Mouse (Mus musculus) embryonic facial prominence, embryonic 12.5 days (tissue): ENCODE measurements at regions not wholly inside any gene's neighbourhood (a gene's known extent, or its start where the extent isn't known, plus 50 kb on each side); places are given as distances from the start of the nearest gene placed in this dataset.

ENCODE experiments used
- ATAC-seq: fragments of 200-750 bp; cut with Nextera tagmentation; 2 replicates; pipeline ENCODE4 v1.8.0; 2017; ENCODE audit not compliant: insufficient number of reproducible peaks, insufficient read depth, low FRiP score, low TSS enrichment
- H3K27ac ChIP-seq: fragments of 300-500 bp; sonication (generic); 2 replicates; pipeline ENCODE4 v1.5.1; 2016; ENCODE audit warnings: mild to moderate bottlenecking
- H3K27me3 ChIP-seq: fragments of 300-500 bp; sonication (generic); 2 replicates; pipeline ENCODE4 v1.6.1; 2016; ENCODE audit warnings: mild to moderate bottlenecking, moderate library complexity
- H3K36me3 ChIP-seq: fragments of 300-500 bp; sonication (generic); 2 replicates; pipeline ENCODE4 v1.6.1; 2016; ENCODE audit warnings: mild to moderate bottlenecking
- H3K4me1 ChIP-seq: fragments of 300-500 bp; sonication (generic); 2 replicates; pipeline ENCODE4 v1.6.1; 2016
- H3K4me2 ChIP-seq: fragments of 300-500 bp; sonication (generic); replicated peaks from 2 replicates; pipeline ENCODE4 v1.6.1; 2016; ENCODE audit warnings: mild to moderate bottlenecking, moderate library complexity
- H3K4me3 ChIP-seq: fragments of 300-500 bp; sonication (generic); 2 replicates; pipeline ENCODE4 v1.5.1; 2016; ENCODE audit warnings: mild to moderate bottlenecking
- H3K9ac ChIP-seq: fragments of 300-500 bp; sonication (generic); 2 replicates; pipeline ENCODE4 v1.6.1; 2016; ENCODE audit warnings: mild to moderate bottlenecking, moderate library complexity
- H3K9me3 ChIP-seq: fragments of 300-500 bp; sonication (generic); 2 replicates; pipeline ENCODE4 v1.6.1; 2016; ENCODE audit warnings: mild to moderate bottlenecking, moderate library complexity
- WGBS: fragments of 180-500 bp; shearing (Covaris S2); methylation state at CpG from one replicate; pipeline ENCODE4 v1.1.7; 2016; 5-methylcytosine and 5-hydroxymethylcytosine counted together

DNA sequence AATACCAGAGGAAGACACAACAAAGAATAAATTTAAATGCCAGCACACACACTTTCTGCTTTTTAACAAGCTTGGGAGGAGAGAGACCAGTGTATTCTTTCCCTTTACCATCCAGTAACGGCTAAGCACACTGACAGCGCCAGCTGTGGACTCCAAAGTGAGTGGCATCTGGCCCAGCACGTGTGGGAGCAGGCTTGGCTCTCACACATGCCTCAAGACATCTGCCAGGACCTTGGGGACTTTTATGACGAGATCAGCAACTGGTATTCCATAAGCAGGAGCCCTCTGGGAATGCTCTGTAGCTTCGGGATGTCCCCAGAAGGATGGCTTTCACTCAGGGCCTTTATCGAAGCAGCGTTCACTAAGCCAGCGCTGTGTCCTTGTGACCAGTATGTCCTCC, 92.0 kb upstream of the Gm10234 start:
- no peaks in the 10 kb centered on the region for H3K36me3 ChIP-seq
- ATAC-seq: no peak
- 77% methylated on average over 8 of the region's 8 CpGs for WGBS

DNA sequence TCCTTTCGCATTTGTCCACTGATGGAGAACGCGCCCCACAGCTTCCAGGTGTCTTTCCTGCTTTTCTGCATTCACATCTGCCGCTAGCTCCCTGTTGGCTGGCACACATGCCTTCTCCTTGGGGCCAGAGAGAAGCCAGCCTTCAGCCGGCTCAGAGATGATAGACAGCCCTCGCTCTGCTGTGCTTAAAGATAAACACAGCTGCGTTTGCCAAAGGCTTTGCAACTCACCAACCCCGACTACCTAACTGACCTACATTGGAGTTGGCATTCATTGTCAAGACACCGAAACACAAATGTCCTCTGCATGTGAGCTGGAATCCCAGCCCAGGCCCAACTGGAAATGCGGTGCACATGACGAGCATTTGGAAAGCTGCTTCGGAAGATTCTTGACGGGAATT, 87.2 kb upstream of the Gm10234 start:
- H3K4me3 ChIP-seq: no peak overlapping the region

More for the DNA sequence above, 92.0 kb upstream of the Gm10234 start:
- H3K9me3 ChIP-seq: no peaks in the 10 kb centered on the region
- no peak overlapping the region for H3K9ac ChIP-seq
- H3K27ac ChIP-seq: no peak overlapping the region
- no peak overlapping the region for H3K4me2 ChIP-seq
- H3K4me3 ChIP-seq: no peak overlapping the region
- H3K27me3 ChIP-seq: no peaks in the 10 kb centered on the region
- H3K4me1 ChIP-seq: no peaks in the 10 kb centered on the region

DNA sequence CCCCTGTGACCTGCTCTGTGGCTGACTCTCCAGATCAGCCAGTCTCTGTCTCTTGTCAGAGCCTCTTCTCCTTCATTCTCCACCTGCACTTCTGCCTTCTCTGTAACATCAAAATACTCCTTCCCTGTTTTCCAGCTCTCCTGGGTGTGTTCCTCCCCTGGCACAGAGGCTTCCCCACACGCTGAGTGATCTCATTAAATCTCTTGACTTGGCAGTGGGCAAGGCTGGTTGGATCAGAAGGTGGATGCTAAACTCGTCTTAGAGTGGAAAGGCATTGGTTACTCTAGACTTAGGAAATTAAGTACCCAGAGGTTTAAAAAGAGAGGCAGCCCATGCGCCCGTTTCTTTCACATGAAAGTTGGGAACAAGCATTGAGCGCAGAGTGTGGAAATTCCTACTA, 78.3 kb upstream of the Gm10234 start:
- H3K9me3 ChIP-seq: no peaks in the 10 kb centered on the region
- no peak overlapping the region for H3K9ac ChIP-seq
- 81% methylated on average over 5 of the region's 5 CpGs for WGBS
- H3K36me3 ChIP-seq: no peaks in the 10 kb centered on the region
- H3K4me1 ChIP-seq: no peaks in the 10 kb centered on the region
- H3K27ac ChIP-seq: no peak overlapping the region
- ATAC-seq: no peak
- H3K4me3 ChIP-seq: no peak overlapping the region
- no peaks in the 10 kb centered on the region for H3K27me3 ChIP-seq
- no peak overlapping the region for H3K4me2 ChIP-seq

More for the DNA sequence above, 87.2 kb upstream of the Gm10234 start:
- H3K27ac ChIP-seq: no peak overlapping the region
- ATAC-seq: no peak
- H3K9me3 ChIP-seq: no peaks in the 10 kb centered on the region
- 64% methylated on average over 13 of the region's 13 CpGs for WGBS
- H3K36me3 ChIP-seq: no peaks in the 10 kb centered on the region
- no peaks in the 10 kb centered on the region for H3K27me3 ChIP-seq
- H3K9ac ChIP-seq: no peak overlapping the region
- H3K4me1 ChIP-seq: no peaks in the 10 kb centered on the region
- H3K4me2 ChIP-seq: no peak overlapping the region

DNA sequence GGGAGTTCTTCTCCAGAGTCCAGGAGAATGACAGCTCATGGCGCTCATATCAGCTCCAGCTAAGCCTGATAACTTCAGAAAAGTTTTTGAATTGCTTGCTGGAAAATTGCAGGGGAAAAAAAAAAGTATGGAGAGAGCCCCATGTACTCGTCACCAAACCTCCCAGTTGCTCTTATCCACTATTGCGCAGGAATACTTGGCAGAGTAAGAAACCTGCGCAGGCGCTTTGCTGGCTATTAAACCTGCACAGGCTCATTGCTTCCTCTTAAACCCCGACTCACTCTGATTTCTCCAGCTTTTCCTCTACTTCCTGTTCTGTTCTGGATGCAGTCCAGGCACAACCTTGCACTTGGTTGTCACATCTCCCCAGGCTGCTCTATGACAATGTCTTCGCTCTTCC, 77.0 kb upstream of the Gm10234 start:
- Histone ChIP-seq H3K4me3 (no peak overlapping the region), H3K9ac (no peak overlapping the region), H3K36me3 (no peaks in the 10 kb centered on the region), H3K9me3 (no peaks in the 10 kb centered on the region; the same call in 1 of the 2 replicates), H3K27ac (no peak overlapping the region), H3K4me1 (no peaks in the 10 kb centered on the region), H3K27me3 (no peaks in the 10 kb centered on the region), H3K4me2 (no peak overlapping the region)
- WGBS: 87% methylated on average over 7 of the region's 7 CpGs
- ATAC-seq: no peak

DNA sequence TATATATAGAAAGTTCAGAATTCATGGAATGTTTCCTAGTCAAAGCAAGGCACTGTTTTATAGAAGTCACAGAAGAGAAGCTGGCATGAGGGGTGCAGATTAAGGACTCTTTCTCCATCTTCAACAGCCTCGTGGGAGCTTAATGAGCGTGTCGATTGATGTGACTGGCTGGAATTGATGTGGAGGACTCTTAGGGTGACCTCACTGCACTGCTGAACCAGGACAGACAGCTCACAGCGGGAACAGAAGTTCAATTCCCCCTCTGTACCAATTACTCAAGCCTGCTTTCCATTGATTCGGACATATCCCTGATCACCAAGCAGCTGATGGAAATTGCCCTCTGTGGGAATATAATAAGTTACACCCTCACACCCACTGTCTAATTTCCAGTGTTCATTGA, 65.6 kb upstream of the Gm10234 start:
- no peak for ATAC-seq
- 35% methylated on average over 5 of the region's 5 CpGs for WGBS
- H3K4me1 ChIP-seq: no peaks in the 10 kb centered on the region
- no peaks in the 10 kb centered on the region for H3K9me3 ChIP-seq
- H3K9ac ChIP-seq: no peak overlapping the region
- H3K4me2 ChIP-seq: no peak overlapping the region
- no peak overlapping the region for H3K4me3 ChIP-seq
- no peak overlapping the region for H3K27ac ChIP-seq
- H3K36me3 ChIP-seq: no peaks in the 10 kb centered on the region
- no peaks in the 10 kb centered on the region for H3K27me3 ChIP-seq

DNA sequence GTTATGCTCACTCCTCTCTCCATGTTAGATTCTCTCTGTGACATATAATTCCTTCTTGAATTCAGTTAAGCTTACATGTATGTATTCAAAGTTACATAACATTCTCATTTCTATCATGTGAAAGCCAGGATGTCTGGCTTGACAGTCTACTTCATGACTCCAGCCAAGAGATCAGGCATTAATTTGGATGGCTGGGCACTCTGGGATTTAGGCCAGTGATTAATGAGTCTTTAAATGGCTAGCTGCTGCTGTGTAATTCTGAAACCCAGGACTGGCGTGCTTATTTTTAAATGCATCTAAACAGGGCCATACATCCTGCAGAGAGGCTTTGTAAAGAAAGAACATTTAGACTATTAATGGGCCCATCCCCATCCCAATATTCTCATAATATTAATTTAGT, 60.9 kb upstream of the Gm10234 start:
- Histone ChIP-seq H3K36me3 (no peaks in the 10 kb centered on the region), H3K27ac (no peak overlapping the region), H3K4me1 (no peaks in the 10 kb centered on the region), H3K27me3 (no peaks in the 10 kb centered on the region), H3K9me3 (no peaks in the 10 kb centered on the region), H3K9ac (no peak overlapping the region), H3K4me2 (no peak overlapping the region), H3K4me3 (no peak overlapping the region)
- 74% methylated on average over 1 of the region's 1 CpGs for WGBS
- ATAC-seq: no peak

DNA sequence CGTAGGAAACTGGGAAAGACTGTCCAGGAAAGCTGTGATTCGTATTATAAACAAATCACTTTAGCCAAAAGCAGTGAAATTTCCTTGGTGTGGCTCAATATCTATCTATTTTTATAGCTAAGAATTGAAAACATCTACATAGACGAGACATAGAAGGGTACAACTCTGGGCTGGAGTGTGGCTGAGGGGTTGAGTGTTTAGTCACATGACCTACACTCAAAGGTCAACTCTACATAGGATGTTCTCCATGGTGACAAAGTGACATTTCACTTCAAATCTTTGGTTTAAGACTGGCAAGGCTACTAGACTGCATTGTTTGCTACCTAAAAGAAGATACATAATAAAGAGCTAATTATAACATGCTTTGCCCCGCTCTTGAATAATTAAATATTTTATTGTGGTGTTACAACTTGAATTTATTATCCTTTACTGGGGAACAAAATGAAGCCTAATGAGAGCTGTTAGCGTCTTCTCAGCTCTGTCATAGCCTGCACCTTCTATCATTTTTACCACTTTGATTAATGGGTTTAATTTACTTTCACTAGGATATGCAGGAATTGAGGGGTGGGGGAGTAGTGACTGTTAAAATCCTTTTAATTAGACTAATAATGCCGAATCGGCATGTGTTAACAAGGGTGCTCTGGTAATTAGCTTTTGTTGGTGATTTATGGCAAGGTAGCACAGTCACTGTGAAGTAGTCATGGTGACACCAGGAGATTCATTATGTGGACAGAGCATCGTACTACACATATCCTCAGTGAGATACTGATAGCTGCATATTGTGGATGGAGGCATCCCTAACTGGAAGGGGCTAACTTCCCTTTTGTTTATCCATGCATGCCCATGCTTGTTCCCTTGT, 57.7 kb upstream of the Gm10234 start:
- 82% methylated on average over 8 of the region's 8 CpGs for WGBS
- Histone ChIP-seq H3K36me3 (no peaks in the 10 kb centered on the region), H3K9ac (no peak overlapping the region), H3K4me3 (no peak overlapping the region), H3K4me2 (no peak overlapping the region), H3K9me3 (no peaks in the 10 kb centered on the region), H3K4me1 (no peaks in the 10 kb centered on the region), H3K27me3 (no peaks in the 10 kb centered on the region), H3K27ac (no peak overlapping the region)
- ATAC-seq: no peak

DNA sequence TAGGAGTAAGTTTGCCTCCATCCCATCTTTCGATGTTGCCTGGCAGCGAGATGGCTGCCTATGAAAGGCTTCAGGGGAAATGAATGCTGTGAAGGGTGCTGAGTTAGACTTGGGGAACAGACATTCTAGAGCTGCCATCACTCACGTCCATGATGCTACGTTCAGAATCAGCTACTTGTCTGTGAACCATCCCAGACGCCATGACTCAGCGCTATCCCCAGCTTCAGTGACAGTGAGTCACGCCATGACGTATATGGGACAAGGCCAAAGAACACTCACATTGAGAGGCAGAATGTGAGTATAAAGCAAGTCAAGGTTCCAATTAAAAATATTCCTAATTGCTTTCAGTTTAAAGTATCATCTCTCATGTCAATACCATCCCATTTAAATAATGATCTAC, 52.4 kb upstream of the Gm10234 start:
- no peak for ATAC-seq
- H3K4me3 ChIP-seq: no peak overlapping the region
- H3K9me3 ChIP-seq: no peaks in the 10 kb centered on the region
- WGBS: 91% methylated on average over 8 of the region's 8 CpGs
- H3K4me2 ChIP-seq: no peak overlapping the region
- H3K27me3 ChIP-seq: no peaks in the 10 kb centered on the region
- H3K27ac ChIP-seq: no peak overlapping the region
- H3K36me3 ChIP-seq: no peaks in the 10 kb centered on the region
- no peaks in the 10 kb centered on the region for H3K4me1 ChIP-seq
- no peak overlapping the region for H3K9ac ChIP-seq
